Comparison of ENCODE assay signal across 13 mouse cellular contexts in genomic region chr15:88694033-88694432, GRCm38 (mm10). TPM values are rescaled to one million over a fixed set of nuclear protein-coding genes. Genes with fewer than 3 reads are reported as not detected.
DNase-seq lines count a peak whose midpoint lies in the region; ATAC-seq lines count a peak whose summit lies in the region.
"Had no signal": no experiment of that assay in that cellular context is flagged by ENCODE, and none has a peak within 500 bp of the region (broad histone marks: within the 10 kb centered on the region; RNA-seq: fewer than 3 reads in every experiment).

No protein-coding gene starts in this region.

- no peak overlapping the region for H3K9ac ChIP-seq in limb, embryonic 12.5 days (replicated peaks)
- H3K9ac ChIP-seq: heart, embryonic 12.5 days; neural tube, embryonic 13.5 days had no signal

- peaks cover 99% of the 10 kb centered on the region for H3K36me3 ChIP-seq in limb, embryonic 12.5 days
- H3K36me3 ChIP-seq in limb, embryonic 10.5 days: peaks cover 100% of the 10 kb centered on the region

- intact Hi-C loops in heart, postnatal 10 days (cut with DNase I): no loop called here

- H3K4me2 ChIP-seq in limb, embryonic 12.5 days: no peak overlapping the region
- H3K4me2 ChIP-seq: heart, embryonic 12.5 days; neural tube, embryonic 13.5 days had no signal

- peaks cover 13% of the 10 kb centered on the region for H3K4me1 ChIP-seq in limb, embryonic 12.5 days (replicated peaks)
- H3K4me1 ChIP-seq in limb, embryonic 10.5 days: no peaks in the 10 kb centered on the region
- H3K4me1 ChIP-seq: neural tube, embryonic 13.5 days had no signal

- peak; percentile 31 to 42 for DNase-seq in heart, postnatal 10 days
- DNase-seq in heart, adult 18-20 months: no peak
- no peak for DNase-seq in limb, embryonic 10.5 days (ENCODE audit: low spot score)
- DNase-seq in kidney, postnatal 25 days: peak; percentile 47 to 51
- DNase-seq in lung, postnatal 25 days (ENCODE audit: low spot score): peak; percentile 65
- DNase-seq in T-cell, adult 2 months (ENCODE audit: low spot score): no peak
- DNase-seq: cerebellum, adult 8-10 months; embryo, embryonic 11 days; liver had no signal

- ATAC-seq in limb, embryonic 12.5 days (ENCODE audit: insufficient number of reproducible peaks, insufficient read depth, low FRiP score, low TSS enrichment, low read depth): no peak

- H3K9me3 ChIP-seq in limb, embryonic 12.5 days: no peaks in the 10 kb centered on the region
- no peaks in the 10 kb centered on the region for H3K9me3 ChIP-seq in limb, embryonic 10.5 days (replicated peaks)
- H3K9me3 ChIP-seq: heart, embryonic 12.5 days; neural tube, embryonic 13.5 days had no signal

- no peaks in the 10 kb centered on the region for H3K27me3 ChIP-seq in limb, embryonic 12.5 days
- H3K27me3 ChIP-seq in limb, embryonic 10.5 days (ENCODE audit: low read depth, poor library complexity, severe bottlenecking): no peaks in the 10 kb centered on the region
- H3K27me3 ChIP-seq: heart, embryonic 12.5 days; neural tube, embryonic 13.5 days had no signal

- H3K27ac ChIP-seq in limb, embryonic 12.5 days: peak overlapping the region; percentile 45; the same call in 1 of the 2 replicates
- no peak overlapping the region for H3K27ac ChIP-seq in limb, embryonic 10.5 days
- H3K27ac ChIP-seq: neural tube, embryonic 13.5 days had no signal

- no peak overlapping the region for H3K4me3 ChIP-seq in limb, embryonic 12.5 days (replicated peaks)
- H3K4me3 ChIP-seq in limb, embryonic 10.5 days: no peak overlapping the region
- H3K4me3 ChIP-seq: erythroblast, embryonic 14.5 days; heart, embryonic 12.5 days; neural tube, embryonic 13.5 days had no signal

- WGBS in limb, embryonic 12.5 days: 88% methylated on average over 5 of the region's 5 CpGs
- 85% methylated on average over 5 of the region's 5 CpGs for WGBS in limb, embryonic 10.5 days

RNA-seq across cellular contexts. Expression of gene Brd1, which starts 40.0 kb away (rescaled TPM):
- 10 to 100 TPM; 38.6 to 39.6 TPM for total RNA-seq in heart, postnatal 10 days (2021)
- total RNA-seq in heart, adult 18-20 months (2021): 10 to 100 TPM; 26.6 to 29.7 TPM
- 27.1 and 29.2 TPM in 2 replicates for polyA plus RNA-seq in limb, embryonic 12.5 days (2016; fragmentation: Nextera tagmentation; extraction: Ambion mirVana)
- 23.9 and 26.5 TPM in 2 replicates for polyA plus RNA-seq in limb, embryonic 10.5 days (2016; fragmentation: Nextera tagmentation; extraction: Ambion mirVana)

RNA-seq across cellular contexts. Expression of gene Zbed4, which starts 57.4 kb away (rescaled TPM):
- total RNA-seq in heart, postnatal 10 days (2021): 10 to 100 TPM; 10.9 to 12.6 TPM
- 1 to 10 TPM; 8.6 to 8.7 TPM for total RNA-seq in heart, adult 18-20 months (2021)
- polyA plus RNA-seq in limb, embryonic 12.5 days (2016; fragmentation: Nextera tagmentation; extraction: Ambion mirVana): 25.0 and 26.3 TPM in 2 replicates
- 32.9 and 35.3 TPM in 2 replicates for polyA plus RNA-seq in limb, embryonic 10.5 days (2016; fragmentation: Nextera tagmentation; extraction: Ambion mirVana)

Comparison
In these comparisons a context has a peak if more than half of its experiments do, and no peak if none do; other contexts are left out.
1. DNase-seq: peak in heart, postnatal 10 days (2 of 2), kidney, postnatal 25 days (2 of 2) and lung, postnatal 25 days (single experiment); none in heart, adult 18-20 months (0 of 2), limb, embryonic 10.5 days (single experiment) and T-cell, adult 2 months (single experiment).